Mouse (Mus musculus) left cerebral cortex, adult 2 months (tissue): ENCODE data around the gene Gm9639. TPM values are rescaled to one million over a fixed set of nuclear protein-coding genes. Genes with fewer than 3 reads are reported as not detected.

Source experiments
- total RNA-seq, 2 experiments: library from RNA; stranded (reverse); gene quantifications; 2 replicates each; pipeline ENCODE4 v1.2.3; 2021

The Gm9639 gene
- total RNA-seq, 2 experiments from 2014 or later = not detected

Other genes with a start within 250 kb of the Gm9639 start
- gene Pttg1ip, start 213.4 kb downstream of the Gm9639 start, total RNA-seq = 10 to 100 TPM; 71.6 to 77.6 TPM
- gene Sumo3, start 189.0 kb downstream of the Gm9639 start, total RNA-seq = 100 to 1,000 TPM; 142 to 156 TPM
- 1 to 10 TPM; 2.0 to 5.3 TPM for gene Gm49325, start 188.9 kb downstream of the Gm9639 start, total RNA-seq
- gene Ube2g2, start 172.8 kb downstream of the Gm9639 start, total RNA-seq = 10 to 100 TPM; 47.4 to 48.0 TPM
- gene Tspear, start 108.5 kb downstream of the Gm9639 start, total RNA-seq = under 1 TPM; 0.18 to 0.21 TPM
- not detected for gene Gm19402, start 104.3 kb downstream of the Gm9639 start, total RNA-seq
- gene Gm9508, start 97.8 kb downstream of the Gm9639 start, total RNA-seq = not detected
- gene Gm10272, start 88.5 kb downstream of the Gm9639 start, total RNA-seq = not detected
- not detected for gene Gm10024, start 83.6 kb downstream of the Gm9639 start, total RNA-seq
- gene Gm10142, start 79.3 kb downstream of the Gm9639 start, total RNA-seq = not detected
- not detected for gene Krtap12-1, start 74.5 kb downstream of the Gm9639 start, total RNA-seq
- gene Gm10100, start 68.6 kb downstream of the Gm9639 start, total RNA-seq = not detected
- not detected for gene Gm18596, start 52.4 kb downstream of the Gm9639 start, total RNA-seq
- not detected for gene Gm9736, start 43.7 kb downstream of the Gm9639 start, total RNA-seq
- not detected for gene Gm3233, start 35.4 kb downstream of the Gm9639 start, total RNA-seq
- not detected for gene Gm3238, start 23.8 kb downstream of the Gm9639 start, total RNA-seq
- gene Gm7138, start 18.1 kb downstream of the Gm9639 start, total RNA-seq = not detected
- not detected for gene Gm3250, start 12.5 kb downstream of the Gm9639 start, total RNA-seq
- gene Gm7137, start 6.9 kb downstream of the Gm9639 start, total RNA-seq = not detected
- not detected for gene Gm19668, start 4.1 kb upstream of the Gm9639 start, total RNA-seq
- not detected for gene Gm9507, start 16.8 kb upstream of the Gm9639 start, total RNA-seq
- gene Gm2696, start 19.6 kb upstream of the Gm9639 start, total RNA-seq = not detected
- not detected for gene Krtap10-4, start 32.0 kb upstream of the Gm9639 start, total RNA-seq
- gene Krtap10-10, start 40.9 kb upstream of the Gm9639 start, total RNA-seq = not detected
- gene Gm36176, start 51.7 kb upstream of the Gm9639 start, total RNA-seq = not detected
- not detected for gene Gm10318, start 57.8 kb upstream of the Gm9639 start, total RNA-seq
- gene Gm3285, start 66.9 kb upstream of the Gm9639 start, total RNA-seq = not detected
- 1 to 10 TPM; 9.5 to 9.8 TPM for gene Lrrc3, start 107.5 kb upstream of the Gm9639 start, total RNA-seq
- 10 to 100 TPM; 44.7 to 50.3 TPM for gene Trpm2, start 175.5 kb upstream of the Gm9639 start, total RNA-seq
- gene 1810043G02Rik, start 183.4 kb upstream of the Gm9639 start, total RNA-seq = 10 to 100 TPM; 33.9 to 34.0 TPM
- 100 to 1,000 TPM; 141 to 149 TPM for gene Pfkl, start 215.0 kb upstream of the Gm9639 start, total RNA-seq
- gene Dnmt3l, start 246.9 kb upstream of the Gm9639 start, total RNA-seq = under 1 TPM in 1 of 2 experiments, not detected in 1; 0.54 TPM
- under 1 TPM in 1 of 2 experiments, not detected in 1; 0.56 TPM for gene Aire, start 248.5 kb upstream of the Gm9639 start, total RNA-seq